Mouse (Mus musculus) ES-E14 (cell line): Measurements from ENCODE around the gene Dlgap1. TPM values are rescaled to one million over a fixed set of nuclear protein-coding genes. Genes with fewer than 3 reads are reported as not detected.

Experiments used
- DNase-seq: peaks from one replicate; pipeline ENCODE4 v3.0.0-alpha.2; 2013; ENCODE audit warnings: low read depth, low spot score
- H3K27ac ChIP-seq: 2 replicates; pipeline ENCODE4 v1.5.1; 2012; ENCODE audit warnings: low read depth, mild to moderate bottlenecking, low read length, moderate library complexity, mixed read lengths; ENCODE audit not compliant: poor library complexity, insufficient read depth, severe bottlenecking
- H3K36me3 ChIP-seq: 2 replicates; pipeline ENCODE4 v1.6.1; 2012; ENCODE audit warnings: mild to moderate bottlenecking, low read length, moderate library complexity, mixed read lengths; ENCODE audit not compliant: control insufficient read depth, poor library complexity, insufficient read depth, severe bottlenecking
- H3K4me1 ChIP-seq, 2 experiments: fragments of 150-350 bp in 1 of 2; sonication (generic) in 1 of 2; 2 replicates each; pipeline ENCODE4 v1.6.1; 2012; ENCODE audit warnings: low read length in 2 of 2, mild to moderate bottlenecking in 1 of 2, mixed read lengths in 1 of 2; ENCODE audit not compliant: control insufficient read depth in 2 of 2, insufficient read depth in 2 of 2, poor library complexity in 1 of 2
- H3K4me3 ChIP-seq, 2 experiments: fragments of 150-350 bp in 1 of 2; sonication (generic) in 1 of 2; 2 replicates each; pipeline ENCODE4 v1.5.1; 2012; ENCODE audit warnings: low read length in 2 of 2, low read depth in 1 of 2, mild to moderate bottlenecking in 1 of 2, mixed read lengths in 1 of 2; ENCODE audit not compliant: insufficient read depth in 1 of 2, poor library complexity in 1 of 2, severe bottlenecking in 1 of 2
- H3K9ac ChIP-seq: 2 replicates; pipeline ENCODE4 v1.6.1; 2012; ENCODE audit warnings: low read depth, mild to moderate bottlenecking, low read length, mixed read lengths; ENCODE audit not compliant: poor library complexity, insufficient read depth, severe bottlenecking
- H3K9me3 ChIP-seq: fragments of 150-350 bp; sonication (generic); 2 replicates; pipeline ENCODE4 v1.6.1; 2012; ENCODE audit warnings: low read depth, mild to moderate bottlenecking, low read length; ENCODE audit not compliant: control insufficient read depth, insufficient read depth
- CHD2 ChIP-seq: IDR thresholded peaks from 2 replicates; pipeline ENCODE4 v1.6.1; 2014; ENCODE audit warnings: mild to moderate bottlenecking, low read depth, low read length, inconsistent platforms
- HCFC1 ChIP-seq: IDR thresholded peaks from 2 replicates; pipeline ENCODE4 v1.6.1; 2012; ENCODE audit warnings: low read length, inconsistent platforms, borderline replicate concordance; ENCODE audit not compliant: insufficient read depth
- MAFK ChIP-seq: IDR thresholded peaks from 2 replicates; pipeline ENCODE4 v1.6.1; 2014; ENCODE audit warnings: mild to moderate bottlenecking, low read depth, low read length, inconsistent platforms; ENCODE audit not compliant: insufficient read depth
- ZC3H11A ChIP-seq: IDR thresholded peaks from 2 replicates; pipeline ENCODE4 v1.6.1; 2012; ENCODE audit warnings: low read depth, mild to moderate bottlenecking, inconsistent platforms, low read length, borderline replicate concordance
- ZNF384 ChIP-seq: IDR thresholded peaks from 2 replicates; pipeline ENCODE4 v1.6.1; 2012; ENCODE audit warnings: low read depth, low read length, inconsistent platforms
- in situ Hi-C, 2 experiments: fragments of 600-800 bp; cut with MboI; formaldehyde crosslinking; loops; one replicate each; pipeline ENCODE4 v1.15.1; 2025; ENCODE audit warnings: low sequenced_read_pairs in 2 of 2, inconsistent platforms in 1 of 2; ENCODE audit not compliant: unreplicated experiment in 2 of 2
- total RNA-seq: library from RNA; depleted of rRNA; stranded (reverse); fragments of 300-350 nt; gene quantifications from 2 replicates; pipeline ENCODE4 v1.2.3, GENCODE M21; 2012

The Dlgap1 gene
- total RNA-seq, 1 experiment, result 0.94 TPM

GRCm38 (mm10) chr17:70796940-70797772 lies 828.3 kb downstream of the Dlgap1 start:
- Histone ChIP-seq H3K36me3 (peaks cover 4% of the 10 kb centered on the region), H3K9me3 (no peaks in the 10 kb centered on the region), H3K9ac (no peak overlapping the region), H3K4me1 (peaks cover 0 to 9% of the 10 kb centered on the region in 2 experiments; a peak in 3 of 4 replicates), H3K27ac (no peak overlapping the region), H3K4me3 (no peak overlapping the region)
- no peak for DNase-seq
- in situ Hi-C loops, result no loop called here
- no peak for TF ChIP-seq CHD2
- TF ChIP-seq ZC3H11A, result no peak
- TF ChIP-seq MAFK, result no peak
- TF ChIP-seq ZNF384, result no peak
- TF ChIP-seq HCFC1, result no peak

GRCm38 (mm10) chr17:70797773-70798045 lies 828.8 kb downstream of the Dlgap1 start:
- Histone ChIP-seq H3K9me3 (no peaks in the 10 kb centered on the region), H3K9ac (no peak overlapping the region), H3K4me1 (peaks cover 0 to 9% of the 10 kb centered on the region in 2 experiments; a peak in 3 of 4 replicates), H3K36me3 (peaks cover 6% of the 10 kb centered on the region), H3K27ac (no peak overlapping the region), H3K4me3 (no peak overlapping the region)
- no peak for DNase-seq
- in situ Hi-C loops, result no loop called here
- TF ChIP-seq MAFK, result no peak
- no peak for TF ChIP-seq CHD2
- TF ChIP-seq HCFC1, result no peak
- TF ChIP-seq ZC3H11A, result no peak
- no peak for TF ChIP-seq ZNF384

- Histone ChIP-seq H3K9me3 (no peaks in the 10 kb centered on the region), H3K9ac (no peak overlapping the region), H3K4me1 (peaks cover 0 to 8% of the 10 kb centered on the region in 2 experiments; a peak in 3 of 4 replicates), H3K4me3 (no peak overlapping the region), H3K36me3 (peaks cover 6% of the 10 kb centered on the region), H3K27ac (no peak overlapping the region)
- no peak for TF ChIP-seq ZC3H11A
- TF ChIP-seq ZNF384, result no peak
- no peak for TF ChIP-seq CHD2
- in situ Hi-C loops, result no loop called here
- no peak for DNase-seq
Observed at GRCm38 (mm10) chr17:70799266-70799665, 830.4 kb downstream of the Dlgap1 start.

- no peak overlapping the region for H3K27ac ChIP-seq
- in situ Hi-C loops, result no loop called here
- H3K36me3 ChIP-seq, result peaks cover 6% of the 10 kb centered on the region
- H3K9ac ChIP-seq, result no peak overlapping the region
- no peak for DNase-seq
- no peak overlapping the region for H3K4me3 ChIP-seq
- TF ChIP-seq HCFC1 (no peak), ZNF384 (no peak), ZC3H11A (no peak), CHD2 (no peak), MAFK (no peak)
- H3K9me3 ChIP-seq, result no peaks in the 10 kb centered on the region
- H3K4me1 ChIP-seq, result peaks cover 3 to 5% of the 10 kb centered on the region in 2 experiments; a peak in 1 of 4 replicates
Observed at GRCm38 (mm10) chr17:70802022-70802421, 833.1 kb downstream of the Dlgap1 start.
